Mouse (Mus musculus) fat pad, adult 2 months (tissue): ENCODE results near the gene Trem1.

ENCODE experiments used
- DNase-seq: peaks from one replicate; pipeline ENCODE4 v3.0.0-alpha.2; 2011; ENCODE audit warnings: low read depth, low spot score; ENCODE audit errors: extremely low read depth

Trem1 gene

DNA sequence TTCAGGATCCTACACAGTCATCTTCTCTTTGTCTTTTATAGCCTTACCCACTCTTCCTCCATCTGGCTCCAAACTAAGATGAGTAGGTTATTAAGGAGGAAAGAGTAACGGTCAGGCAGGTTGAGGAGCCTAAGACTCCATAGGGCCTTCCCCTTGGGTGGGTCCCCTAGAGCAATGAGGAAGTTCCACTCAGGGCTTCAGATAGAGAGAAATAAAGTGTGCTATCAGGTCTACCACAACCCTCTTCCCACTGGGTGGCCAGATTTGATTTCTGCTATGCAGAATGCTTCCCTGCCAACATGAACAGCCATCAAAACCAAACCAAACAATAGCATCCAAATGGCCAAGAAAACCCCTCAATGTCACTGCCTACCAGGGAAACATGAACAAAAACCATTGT lies 35.0 kb downstream of the Trem1 start:
- no peak for DNase-seq

DNA sequence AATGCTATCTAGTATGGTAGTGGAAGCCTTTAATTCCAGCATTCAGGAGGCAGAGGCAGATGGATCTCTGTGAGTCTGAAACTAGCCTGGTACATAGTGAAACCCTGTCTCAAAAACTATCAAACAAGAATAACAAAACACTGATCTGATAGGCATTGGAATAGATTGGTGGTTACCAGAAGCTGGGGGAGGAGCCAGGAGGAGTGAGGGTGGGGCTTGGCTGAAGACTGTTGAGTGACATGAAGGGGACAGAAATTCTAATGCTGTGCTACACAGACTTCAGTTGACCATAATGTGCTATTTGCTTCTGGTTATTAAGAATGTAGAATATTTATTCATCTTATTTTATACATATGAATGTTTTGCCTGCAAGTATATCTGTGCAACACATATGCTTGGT lies 35.7 kb downstream of the Trem1 start:
- no peak for DNase-seq

DNA sequence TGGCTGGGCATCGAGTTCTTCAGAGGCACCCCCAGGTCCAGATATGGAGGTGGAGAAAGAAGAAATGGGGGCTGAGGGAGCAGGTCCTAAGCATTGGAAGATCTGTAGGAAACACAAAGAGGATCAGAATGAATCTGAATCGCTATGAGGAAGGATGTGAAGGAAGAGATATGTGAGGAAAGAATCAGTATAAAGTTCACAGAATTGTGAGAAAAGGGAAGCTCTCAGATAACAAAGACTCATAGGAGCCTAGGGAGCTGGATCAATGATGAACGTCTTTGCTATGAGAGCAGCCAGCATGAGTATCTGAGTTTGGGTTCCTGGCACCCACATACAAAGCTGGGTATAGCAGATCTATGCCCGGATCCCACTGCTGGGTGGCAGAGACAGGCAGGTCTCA lies 37.3 kb downstream of the Trem1 start:
- no peak for DNase-seq

DNA sequence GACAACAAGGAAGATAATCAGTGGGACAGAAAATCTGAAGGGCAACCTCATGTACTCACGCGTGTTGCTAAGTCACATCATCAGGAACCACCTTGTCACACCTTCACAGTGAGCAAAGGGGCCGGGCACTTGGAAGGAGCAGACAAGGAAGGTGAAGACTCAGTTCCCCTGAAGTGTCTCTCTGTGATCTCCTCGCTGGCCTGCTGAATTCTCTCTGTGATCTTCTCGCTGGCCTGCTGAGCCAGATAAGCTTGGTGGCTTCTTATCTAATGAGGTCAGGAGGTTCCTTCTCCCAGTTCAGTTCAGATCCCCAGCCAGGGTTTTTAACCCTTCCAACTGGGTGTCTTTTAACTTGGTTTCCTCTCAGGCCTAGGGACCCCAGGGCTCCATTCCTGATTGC lies 39.6 kb downstream of the Trem1 start:
- no peak for DNase-seq

DNA sequence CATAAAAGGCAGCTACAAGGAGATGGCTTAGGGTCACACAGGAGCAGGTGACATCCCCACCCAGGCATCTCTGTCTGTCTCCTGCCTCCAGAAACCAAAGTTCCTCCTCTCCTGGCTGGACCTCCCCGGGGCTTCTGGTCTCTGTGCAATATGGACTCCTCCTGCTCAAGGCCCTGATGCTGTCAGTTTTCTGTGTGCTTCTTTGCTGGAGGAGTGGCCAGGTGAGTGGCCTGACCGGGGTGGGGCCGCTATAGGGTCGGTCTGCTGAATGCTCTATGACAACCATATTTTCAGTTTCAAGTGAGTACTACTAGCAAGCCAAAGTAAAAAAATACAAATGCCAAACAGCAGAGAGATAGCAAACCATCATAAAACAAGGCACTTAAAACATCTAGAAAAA lies 40.0 kb downstream of the Trem1 start:
- DNase-seq, result no peak

DNA sequence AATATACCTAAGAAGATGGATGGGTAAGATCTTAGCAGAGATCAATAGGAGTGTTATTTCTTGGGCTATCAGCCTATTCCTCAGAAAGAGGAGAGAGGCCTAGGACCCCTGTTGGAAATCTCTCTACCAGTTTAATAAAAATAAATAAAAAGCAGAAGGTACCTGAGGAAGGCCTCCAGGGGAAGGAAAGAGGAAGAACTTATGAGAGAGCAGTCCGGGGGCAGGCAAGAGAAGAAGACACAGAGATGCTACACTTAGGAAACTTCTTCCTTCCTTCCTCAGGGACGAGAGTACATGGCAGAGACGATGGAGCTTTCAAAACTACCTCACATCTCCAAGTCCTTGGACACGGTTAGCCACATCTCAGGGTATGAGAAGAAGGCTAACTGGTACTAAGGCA lies 41.5 kb downstream of the Trem1 start:
- no peak for DNase-seq

DNA sequence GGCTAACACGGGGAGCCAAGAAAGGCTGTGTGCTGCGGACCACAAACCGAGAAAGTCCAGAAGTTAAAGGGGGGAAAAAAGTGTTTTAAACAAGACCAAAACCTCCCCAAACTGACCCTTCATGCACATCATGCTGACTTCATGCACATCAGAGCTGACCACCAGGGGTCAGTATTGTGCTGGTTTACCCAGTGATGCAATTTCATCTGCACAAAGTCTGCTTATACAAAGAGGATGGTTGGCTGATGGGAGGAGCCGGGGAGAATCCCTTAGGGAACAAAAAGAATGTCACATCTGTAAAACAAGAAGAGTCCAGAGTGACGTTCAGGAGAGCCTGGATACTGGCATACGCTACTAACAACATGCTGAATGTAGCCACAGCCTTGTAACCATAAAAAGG lies 42.3 kb downstream of the Trem1 start:
- DNase-seq, result no peak

DNA sequence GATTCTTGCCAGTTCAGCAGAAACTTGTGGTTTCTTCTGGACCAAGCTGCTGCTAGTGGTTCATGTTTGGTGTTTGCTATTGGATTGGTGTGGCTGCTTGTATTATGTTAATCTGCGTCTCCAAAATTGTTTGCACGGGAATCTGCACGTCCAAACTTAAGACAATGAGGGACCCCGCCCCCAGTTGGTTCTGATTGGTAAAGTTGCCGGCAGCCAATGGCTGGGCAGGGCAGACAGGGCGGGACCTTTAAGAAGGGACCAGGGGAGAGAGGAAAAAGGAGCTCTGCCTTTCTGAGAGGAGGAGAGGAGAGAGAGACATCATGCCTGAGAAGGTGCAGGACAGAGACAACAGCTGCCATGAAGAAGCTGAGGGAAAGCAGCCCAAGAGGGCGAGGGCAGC lies 43.2 kb downstream of the Trem1 start:
- no peak for DNase-seq

DNA sequence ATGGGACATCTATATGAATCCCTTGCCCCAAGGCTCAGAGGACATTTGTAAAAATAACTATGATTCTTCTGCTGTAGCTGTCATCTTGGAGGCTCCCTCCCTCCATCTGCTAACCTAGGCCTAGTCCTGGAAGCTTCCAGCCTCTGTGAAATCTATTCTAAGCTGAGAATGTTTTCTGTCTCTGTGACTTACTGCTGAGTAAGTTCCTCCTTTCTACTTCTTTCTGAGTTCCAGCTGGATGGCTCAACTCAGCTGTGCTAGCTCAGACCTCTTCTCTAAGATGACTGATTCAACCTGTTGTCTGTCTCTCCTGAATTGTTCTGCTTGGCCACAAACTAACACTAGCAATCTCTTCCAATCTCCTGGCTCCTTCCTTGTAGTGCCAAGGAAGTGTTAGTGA lies 45.8 kb downstream of the Trem1 start:
- DNase-seq, result no peak

DNA sequence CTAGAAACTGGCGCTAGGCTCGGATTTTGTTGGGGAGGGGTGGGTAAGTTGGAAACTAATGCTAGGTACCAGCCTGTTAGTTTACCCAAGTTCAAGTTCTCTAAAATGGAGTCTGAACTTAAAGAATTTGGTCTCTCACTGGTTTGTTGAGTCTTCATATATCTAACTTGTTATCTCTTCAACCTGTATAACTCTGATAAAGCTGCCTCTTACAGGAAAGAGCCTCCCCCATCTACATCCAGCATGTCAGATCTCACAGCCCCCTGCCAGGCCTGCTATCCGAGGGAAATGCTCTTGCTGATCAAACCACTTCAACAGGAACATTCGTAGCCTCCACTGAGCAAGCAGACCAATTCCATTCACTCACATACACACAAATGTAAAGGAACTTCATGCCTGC lies 46.4 kb downstream of the Trem1 start:
- no peak for DNase-seq

DNA sequence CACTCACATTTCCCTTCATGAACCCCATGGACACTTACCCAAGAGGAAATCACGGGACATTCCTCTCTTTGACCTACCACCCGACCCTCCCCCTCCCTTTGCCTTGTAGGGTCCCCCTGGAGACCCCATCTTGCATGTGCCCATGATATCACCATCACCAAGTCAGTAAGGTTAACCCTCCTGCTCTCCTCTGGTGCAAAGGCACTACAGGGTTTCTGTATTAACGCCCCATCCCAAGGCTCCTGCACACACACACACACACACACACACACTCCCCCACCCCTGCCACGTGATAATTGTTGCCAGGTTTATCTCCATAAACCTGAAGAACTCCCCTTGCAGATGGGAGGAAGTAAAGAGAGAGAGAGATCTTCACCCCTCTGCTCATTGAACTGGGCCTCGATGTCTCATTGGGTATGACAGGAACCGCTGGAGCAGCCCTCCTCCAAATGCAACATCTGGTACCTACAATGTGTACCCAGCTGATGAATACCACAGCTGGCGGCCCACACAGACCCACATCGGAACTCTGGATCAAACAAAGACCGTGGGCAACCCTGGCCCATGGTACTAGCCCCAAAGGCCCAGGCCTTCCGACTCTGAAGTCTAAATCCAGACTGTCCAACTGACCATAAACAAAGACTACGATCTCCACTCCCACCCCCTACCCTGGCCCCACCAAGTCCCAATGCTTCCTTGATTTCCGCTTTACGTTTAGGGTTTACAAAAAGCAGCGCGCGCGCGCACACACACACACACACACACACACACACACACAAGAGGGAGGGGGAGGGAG lies 48.6 kb downstream of the Trem1 start:
- no peak for DNase-seq

DNA sequence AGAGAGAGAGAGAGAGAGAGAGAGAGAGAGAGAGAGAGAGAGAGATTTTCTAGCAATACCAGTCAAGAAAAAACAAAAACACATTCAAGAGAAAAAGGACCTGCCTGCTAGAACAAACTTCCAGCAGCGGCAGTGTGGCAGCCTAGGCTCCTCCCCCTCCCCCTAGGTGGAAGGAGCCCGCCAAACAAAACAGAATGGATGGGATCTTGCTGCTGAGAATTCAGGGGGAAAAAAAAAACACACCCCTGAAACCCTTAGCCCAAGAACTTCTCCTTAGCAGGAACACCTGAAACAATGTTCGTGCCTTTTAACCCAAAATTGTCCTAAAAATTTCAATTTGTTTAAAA lies 49.1 kb downstream of the Trem1 start:
- no peak for DNase-seq

DNA sequence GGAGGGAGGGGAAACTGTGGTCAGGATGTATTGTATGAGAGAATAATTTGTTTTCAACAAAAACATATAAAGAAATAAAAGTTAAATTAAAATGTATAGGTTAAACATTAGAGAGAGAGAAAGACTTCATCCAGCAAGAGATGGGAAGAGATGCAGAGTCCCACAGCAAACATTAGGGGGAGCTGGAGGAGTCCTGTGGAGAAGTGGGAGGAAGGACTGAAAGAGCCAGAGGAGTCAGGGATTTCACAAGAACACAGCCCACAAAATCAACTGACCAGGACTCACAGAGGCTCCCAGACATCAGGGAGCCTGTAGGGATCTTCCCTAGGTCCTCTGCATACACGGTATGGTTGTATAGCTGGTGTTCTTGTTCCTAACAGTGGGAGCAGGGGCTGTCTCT lies 54.2 kb downstream of the Trem1 start:
- DNase-seq, result no peak

DNA sequence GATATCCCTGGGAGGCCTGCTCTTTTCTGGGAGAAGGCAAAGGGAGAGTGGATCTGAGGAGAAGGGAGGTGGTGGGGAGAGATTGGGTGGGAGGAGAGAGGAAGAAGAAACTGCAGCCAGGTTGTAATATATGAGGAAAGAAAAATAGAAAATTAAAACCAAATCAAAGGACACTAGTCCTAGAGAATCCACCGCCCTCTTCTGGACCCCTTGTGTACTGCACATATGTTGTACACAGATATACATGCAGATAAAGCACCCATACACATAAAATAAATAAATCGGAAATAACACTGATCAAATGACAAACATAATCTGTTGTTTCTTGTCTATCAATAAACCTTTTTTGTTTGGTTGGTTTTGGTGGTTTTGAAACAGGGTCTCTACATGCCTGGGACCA lies 54.7 kb downstream of the Trem1 start:
- DNase-seq, result no peak

DNA sequence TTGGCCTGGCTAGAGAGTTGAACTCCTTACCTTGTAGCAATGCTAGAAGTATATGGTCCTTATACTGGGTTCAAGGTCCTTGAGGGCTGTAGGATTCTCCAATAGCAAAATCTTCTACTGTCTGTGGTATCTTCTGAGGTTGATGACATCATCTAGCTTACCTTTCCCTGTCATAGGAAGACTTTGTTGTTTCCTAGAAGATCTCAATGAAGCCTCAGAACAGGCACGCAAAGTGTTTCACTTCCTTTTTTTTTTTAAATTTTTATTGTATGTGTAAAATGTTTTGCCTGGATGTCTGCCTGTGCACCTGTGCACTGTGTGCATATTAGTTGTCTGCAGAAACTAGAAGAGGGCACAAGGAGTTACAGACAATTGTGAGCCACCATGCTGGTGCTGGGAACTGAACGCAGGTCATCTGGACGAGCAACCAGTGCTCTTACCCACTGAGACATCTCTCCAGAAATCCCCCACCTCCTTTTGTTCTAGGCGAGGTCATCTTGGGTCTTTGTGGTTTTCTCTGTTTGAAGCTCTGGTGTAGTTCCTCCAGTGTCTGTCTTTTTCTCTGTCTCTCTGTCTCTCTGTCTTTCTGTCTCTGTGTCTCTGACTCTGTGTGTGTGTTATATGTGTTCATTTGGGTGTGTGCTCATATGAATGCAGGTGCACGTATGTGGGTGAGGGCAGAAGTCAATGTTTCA lies 61.1 kb downstream of the Trem1 start:
- no peak for DNase-seq
